Mouse (Mus musculus): Measurements from ENCODE around the gene Zc3hav1l. TPM values are rescaled to one million over a fixed set of nuclear protein-coding genes. Genes with fewer than 3 reads are reported as not detected.

The Zc3hav1l gene
- polyA plus RNA-seq, 1 experiment from 2014 or later, result 17.6 TPM

DNA sequence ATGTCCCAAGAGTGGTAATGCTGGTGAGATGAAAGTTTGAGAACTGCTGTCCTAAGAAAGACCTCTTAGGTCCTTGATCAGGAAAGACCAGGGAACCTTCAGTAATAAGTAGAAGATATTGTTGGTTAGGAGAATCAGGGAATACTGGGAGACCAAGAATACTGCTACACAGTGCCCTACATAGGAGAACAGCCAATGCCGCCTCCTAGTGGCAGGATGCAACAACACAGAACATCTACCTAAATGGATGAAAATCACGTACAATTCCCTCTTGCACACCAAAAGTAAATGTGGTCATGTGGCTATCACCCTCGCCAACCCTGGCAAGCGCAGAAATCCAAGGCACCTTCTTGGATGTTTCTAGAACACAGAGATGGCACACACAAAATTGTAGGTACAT lies 27.5 kb upstream of the Zc3hav1l start:
- no peaks in the 10 kb centered on the region for H3K4me1 ChIP-seq
- no peak overlapping the region for H3K4me3 ChIP-seq
- no peaks in the 10 kb centered on the region for H3K9me3 ChIP-seq
- WGBS, result 22% methylated on average over 4 of the region's 4 CpGs
- H3K27me3 ChIP-seq, result no peaks in the 10 kb centered on the region
- H3K9ac ChIP-seq, result no peak overlapping the region
- no peak for ATAC-seq (ENCODE audit: insufficient number of reproducible peaks, insufficient read depth, low FRiP score, low TSS enrichment)
- no peaks in the 10 kb centered on the region for H3K36me3 ChIP-seq
- H3K4me2 ChIP-seq (replicated peaks), result no peak overlapping the region
- H3K27ac ChIP-seq, result no peak overlapping the region

DNA sequence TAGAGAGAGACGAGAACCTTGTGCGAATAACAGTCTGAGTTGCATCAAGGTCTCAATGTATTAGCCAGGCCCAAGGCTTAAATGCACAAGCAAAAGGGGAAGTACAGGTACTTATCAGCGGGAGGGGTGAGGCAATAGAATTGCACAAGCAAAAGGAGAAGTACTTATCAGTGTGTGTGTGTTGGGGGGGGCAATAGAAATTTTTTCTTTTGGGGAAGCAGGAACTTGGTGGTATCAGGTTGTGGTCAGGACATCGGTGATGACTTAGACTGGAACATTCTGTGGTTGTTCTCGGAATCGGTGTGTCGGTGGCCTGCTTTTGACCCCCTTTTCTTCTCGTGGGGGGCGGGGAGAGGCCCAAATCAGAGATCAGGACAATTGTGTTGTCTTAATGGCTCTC lies 21.6 kb upstream of the Zc3hav1l start:
- no peaks in the 10 kb centered on the region for H3K36me3 ChIP-seq
- no peaks in the 10 kb centered on the region for H3K9me3 ChIP-seq
- H3K4me3 ChIP-seq, result no peak overlapping the region
- H3K4me1 ChIP-seq, result no peaks in the 10 kb centered on the region
- ATAC-seq (ENCODE audit: insufficient number of reproducible peaks, insufficient read depth, low FRiP score, low TSS enrichment), result no peak
- no peak overlapping the region for H3K9ac ChIP-seq
- H3K4me2 ChIP-seq (replicated peaks), result no peak overlapping the region
- H3K27me3 ChIP-seq, result no peaks in the 10 kb centered on the region
- no peak overlapping the region for H3K27ac ChIP-seq
- WGBS, result 92% methylated on average over 9 of the region's 9 CpGs

DNA sequence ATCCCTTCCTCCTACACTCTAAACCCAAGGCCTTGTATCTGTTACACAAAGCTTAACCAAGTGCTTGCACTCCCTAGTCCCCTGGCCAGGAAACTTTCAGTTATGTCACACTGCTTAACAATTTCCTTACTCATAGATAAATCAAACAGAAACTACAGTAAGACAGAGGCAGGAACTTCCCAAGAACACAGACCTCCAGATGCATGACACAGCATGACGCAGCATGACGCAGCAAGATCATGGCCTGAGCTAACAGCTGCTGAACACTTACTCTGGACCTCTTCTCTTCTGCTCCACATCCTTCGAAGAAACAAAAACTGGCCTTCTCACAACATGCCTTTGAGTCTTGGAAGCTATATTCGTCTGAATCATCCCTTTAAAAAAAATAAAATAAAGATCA lies 17.0 kb upstream of the Zc3hav1l start:
- no peak for ATAC-seq (ENCODE audit: insufficient number of reproducible peaks, insufficient read depth, low FRiP score, low TSS enrichment)
- Histone ChIP-seq H3K4me3 (no peak overlapping the region), H3K9me3 (no peaks in the 10 kb centered on the region), H3K9ac (no peak overlapping the region), H3K4me1 (no peaks in the 10 kb centered on the region), H3K36me3 (no peaks in the 10 kb centered on the region), H3K4me2 (replicated peaks) (no peak overlapping the region), H3K27ac (no peak overlapping the region), H3K27me3 (no peaks in the 10 kb centered on the region)
- WGBS, result 90% methylated on average over 4 of the region's 4 CpGs

DNA sequence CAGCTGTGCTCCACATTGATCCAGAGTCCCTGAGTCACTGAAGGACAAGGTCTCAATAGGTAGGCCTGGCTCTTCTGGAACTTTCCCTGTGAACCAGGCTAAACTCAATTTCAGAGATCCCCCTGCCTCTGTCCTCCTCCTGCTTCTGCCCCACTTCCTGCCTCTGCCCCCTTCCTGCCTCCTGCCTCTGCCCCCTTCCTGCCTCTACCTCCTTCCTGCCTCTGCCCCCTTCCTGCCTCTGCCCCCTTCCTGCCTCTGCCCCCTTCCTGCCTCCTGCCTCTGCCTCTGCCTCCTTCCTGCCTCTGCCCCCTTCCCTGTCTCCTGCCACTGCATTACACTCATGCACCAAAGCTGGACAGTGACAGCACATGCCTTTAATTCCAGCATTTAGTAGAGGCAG lies 10.7 kb upstream of the Zc3hav1l start:
- Histone ChIP-seq H3K4me3 (no peak overlapping the region), H3K9me3 (no peaks in the 10 kb centered on the region), H3K27me3 (no peaks in the 10 kb centered on the region), H3K4me1 (no peaks in the 10 kb centered on the region), H3K27ac (no peak overlapping the region), H3K9ac (no peak overlapping the region), H3K36me3 (no peaks in the 10 kb centered on the region), H3K4me2 (replicated peaks) (no peak overlapping the region)
- no peak for ATAC-seq (ENCODE audit: insufficient number of reproducible peaks, insufficient read depth, low FRiP score, low TSS enrichment)

DNA sequence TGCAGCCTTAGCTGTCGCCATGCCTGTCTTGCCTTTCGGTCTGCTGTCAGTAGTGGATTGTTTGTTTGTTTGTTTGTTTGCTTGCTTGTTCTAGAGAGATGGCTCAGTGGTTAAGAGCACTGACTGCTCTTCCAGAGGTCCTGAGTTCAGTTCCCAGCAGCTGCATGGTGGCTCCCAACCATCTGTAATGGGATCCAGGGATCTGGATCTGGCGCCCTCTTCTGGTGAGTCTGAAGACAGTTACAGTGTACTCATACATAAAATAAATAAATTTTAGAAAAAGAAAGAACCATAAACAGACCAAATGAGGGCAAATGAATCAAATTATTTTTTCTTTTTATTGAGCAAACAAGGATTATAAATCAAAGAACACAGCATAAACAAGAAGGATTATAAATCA lies 5.9 kb upstream of the Zc3hav1l start:
- Histone ChIP-seq H3K27ac (no peak overlapping the region), H3K4me1 (no peaks in the 10 kb centered on the region), H3K4me3 (no peak overlapping the region), H3K27me3 (no peaks in the 10 kb centered on the region), H3K4me2 (replicated peaks) (no peak overlapping the region), H3K9ac (no peak overlapping the region), H3K9me3 (0 out of 2 replicates have a peak, but pooled peaks cover 3% of the 10 kb centered on the region), H3K36me3 (no peaks in the 10 kb centered on the region)
- 74% methylated on average over 3 of the region's 3 CpGs for WGBS
- no peak for ATAC-seq (ENCODE audit: insufficient number of reproducible peaks, insufficient read depth, low FRiP score, low TSS enrichment)

DNA sequence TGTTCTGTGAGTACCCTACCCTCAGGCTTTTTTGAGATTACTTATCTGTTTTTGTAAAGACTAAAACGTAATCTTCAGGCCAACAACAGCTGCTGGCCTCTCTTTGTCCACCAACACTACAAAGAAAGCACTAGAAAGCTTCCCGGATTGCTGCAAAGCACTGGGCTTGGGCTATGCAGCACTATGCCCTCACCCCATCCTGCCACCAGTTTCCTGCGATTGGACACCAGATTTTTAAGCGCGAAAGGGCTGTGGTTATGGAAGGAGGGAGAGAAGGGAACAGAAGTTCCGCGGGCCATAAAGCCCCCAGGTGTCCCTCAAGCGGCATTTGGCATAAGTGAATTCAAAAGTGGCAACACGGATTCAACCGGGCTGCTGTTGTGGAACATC lies 818 bp downstream of the Zc3hav1l start:
- peaks cover 4% of the 10 kb centered on the region; the same call in 1 of the 2 replicates for H3K4me1 ChIP-seq
- peak overlapping the region; percentile 94 for H3K9ac ChIP-seq
- peak overlapping the region; percentile 99 for H3K27ac ChIP-seq
- no peaks in the 10 kb centered on the region for H3K9me3 ChIP-seq
- under 1% methylated on average over 10 of the region's 10 CpGs for WGBS
- H3K4me3 ChIP-seq, result peak overlapping the region; percentile 74
- no peaks in the 10 kb centered on the region for H3K27me3 ChIP-seq
- ATAC-seq (ENCODE audit: insufficient number of reproducible peaks, insufficient read depth, low FRiP score, low TSS enrichment), result no peak
- peak overlapping the region; percentile 58 for H3K4me2 ChIP-seq (replicated peaks)
- H3K36me3 ChIP-seq, result peaks cover 35% of the 10 kb centered on the region

DNA sequence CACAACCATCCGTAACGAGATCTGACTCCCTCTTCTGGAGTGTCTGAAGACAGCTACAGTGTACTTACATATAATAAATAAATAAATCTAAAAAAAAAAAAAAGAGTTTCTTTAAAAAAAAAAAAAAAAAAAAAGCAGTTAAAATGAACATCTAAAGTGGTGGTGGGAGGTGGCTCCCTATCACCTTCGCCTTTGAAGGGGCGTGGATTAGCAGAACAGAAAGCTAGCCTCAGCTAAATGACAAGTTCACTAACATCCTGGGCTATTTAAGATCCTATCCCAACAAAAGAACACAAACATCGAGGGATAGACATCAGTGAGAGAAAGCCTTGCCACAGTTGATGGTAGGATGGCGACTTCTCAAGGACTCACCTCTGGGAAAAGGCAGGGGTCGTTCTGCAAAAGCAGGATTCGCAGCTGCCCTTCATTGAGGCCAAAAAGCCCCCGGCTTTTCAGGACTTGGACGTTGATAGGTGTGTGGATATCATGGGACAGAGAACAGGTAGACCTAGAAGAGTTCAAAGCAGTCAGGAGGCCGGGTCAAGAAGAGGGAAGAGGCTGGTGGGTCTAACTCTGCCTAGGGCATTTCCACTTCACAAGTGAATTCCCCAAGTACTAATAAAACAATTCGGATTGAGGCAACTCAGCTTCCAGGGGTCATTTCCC lies 1.3 kb downstream of the Zc3hav1l start:
- Histone ChIP-seq H3K4me2 (replicated peaks) (peak overlapping the region; percentile 58), H3K27me3 (no peaks in the 10 kb centered on the region), H3K9me3 (no peaks in the 10 kb centered on the region), H3K9ac (peak overlapping the region; percentile 94), H3K4me1 (peaks cover 4% of the 10 kb centered on the region; the same call in 1 of the 2 replicates), H3K4me3 (peak overlapping the region; percentile 74), H3K36me3 (peaks cover 40% of the 10 kb centered on the region), H3K27ac (peak overlapping the region; percentile 99)
- WGBS, result 35% methylated on average over 12 of the region's 12 CpGs
- no peak for ATAC-seq (ENCODE audit: insufficient number of reproducible peaks, insufficient read depth, low FRiP score, low TSS enrichment)

DNA sequence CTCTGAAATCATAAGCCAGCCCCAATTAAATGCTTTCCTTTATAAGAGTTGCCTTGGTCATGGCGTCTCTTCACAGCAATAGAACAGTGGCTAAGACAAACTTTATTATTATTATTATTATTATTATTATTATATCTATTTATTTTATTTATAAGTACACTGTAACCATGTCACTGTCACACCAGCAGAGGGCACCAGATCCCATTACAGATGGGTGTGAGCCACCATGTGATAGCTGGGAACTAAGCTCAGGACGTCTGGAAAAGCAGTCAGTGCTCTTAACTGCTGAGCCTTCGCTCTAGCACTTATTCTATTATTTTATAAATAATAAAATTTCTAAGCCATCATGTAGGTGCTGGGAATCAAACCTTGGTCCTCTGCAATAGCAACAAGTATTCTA lies 5.4 kb downstream of the Zc3hav1l start:
- Histone ChIP-seq H3K27me3 (no peaks in the 10 kb centered on the region), H3K36me3 (peaks cover 61% of the 10 kb centered on the region), H3K4me3 (no peak overlapping the region), H3K4me1 (0 out of 2 replicates have a peak, but pooled peaks cover 4% of the 10 kb centered on the region), H3K4me2 (replicated peaks) (no peak overlapping the region), H3K9ac (no peak overlapping the region), H3K27ac (no peak overlapping the region), H3K9me3 (no peaks in the 10 kb centered on the region)
- ATAC-seq (ENCODE audit: insufficient number of reproducible peaks, insufficient read depth, low FRiP score, low TSS enrichment), result no peak
- 63% methylated on average over 3 of the region's 3 CpGs for WGBS

DNA sequence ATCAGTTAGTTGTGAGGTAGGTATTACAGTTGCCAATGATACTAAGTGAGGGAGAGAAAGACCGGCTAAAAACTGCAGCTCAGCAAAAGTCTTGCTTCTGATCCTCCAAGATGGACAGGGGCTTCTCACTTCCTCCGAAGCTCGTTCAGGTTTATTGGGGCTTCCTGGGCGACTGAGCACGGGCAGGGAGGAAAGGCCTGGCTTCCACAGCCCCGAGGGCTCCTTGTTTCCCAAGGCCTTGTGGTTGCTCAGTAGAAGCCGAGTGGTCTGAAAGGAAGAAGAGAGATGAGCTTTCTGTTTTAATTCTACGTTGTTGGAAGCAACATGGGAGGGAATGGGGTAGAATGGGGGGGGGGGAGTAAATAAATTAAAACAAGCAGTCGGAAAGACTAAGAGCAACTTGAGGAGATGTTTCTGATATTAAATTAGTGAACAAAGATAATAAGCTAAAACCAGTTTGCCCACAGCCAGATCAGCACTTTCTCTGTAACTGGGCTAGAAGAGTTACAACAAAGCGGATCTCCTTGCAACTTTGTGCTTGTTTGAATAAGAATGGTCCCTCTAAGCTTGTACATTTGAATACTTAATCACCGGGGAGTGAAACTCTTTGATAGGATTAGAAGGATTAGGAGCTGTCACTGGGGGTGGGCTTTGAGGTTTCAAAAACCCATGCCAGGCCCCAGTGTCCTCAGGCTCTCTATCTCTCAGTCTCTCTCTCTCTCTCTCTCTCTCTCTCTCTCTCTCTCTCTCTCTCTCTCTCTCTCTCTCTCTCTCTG lies 6.0 kb downstream of the Zc3hav1l start:
- WGBS, result 47% methylated on average over 11 of the region's 11 CpGs
- peaks cover 67% of the 10 kb centered on the region for H3K36me3 ChIP-seq
- no peak overlapping the region for H3K4me3 ChIP-seq
- H3K27ac ChIP-seq, result no peak overlapping the region
- no peak overlapping the region for H3K4me2 ChIP-seq (replicated peaks)
- 0 out of 2 replicates have a peak, but pooled peaks cover 4% of the 10 kb centered on the region for H3K4me1 ChIP-seq
- no peaks in the 10 kb centered on the region for H3K27me3 ChIP-seq
- no peaks in the 10 kb centered on the region for H3K9me3 ChIP-seq
- H3K9ac ChIP-seq, result no peak overlapping the region
- ATAC-seq (ENCODE audit: insufficient number of reproducible peaks, insufficient read depth, low FRiP score, low TSS enrichment), result no peak

DNA sequence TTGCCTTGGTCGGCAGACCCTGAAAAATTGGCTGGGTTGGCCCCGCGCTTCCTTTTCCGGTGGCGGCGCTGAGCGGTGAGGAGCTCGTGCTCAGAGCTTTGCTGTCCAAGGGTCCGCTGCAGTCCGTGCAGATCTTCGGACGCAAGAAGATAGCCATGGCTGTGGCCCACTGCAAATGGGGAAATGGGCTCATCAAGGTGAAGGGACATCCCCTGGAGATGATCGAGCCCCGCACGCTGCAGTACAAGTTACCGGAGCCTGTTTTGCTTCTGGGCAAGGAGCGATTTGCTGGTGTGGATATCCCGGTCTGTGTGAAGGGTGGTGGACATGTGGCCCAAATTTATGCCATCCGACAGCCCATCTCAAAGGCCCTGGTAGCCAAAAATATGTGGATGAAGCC lies 14.6 kb downstream of the Zc3hav1l start:
- no peak overlapping the region for H3K4me3 ChIP-seq
- no peak overlapping the region for H3K4me2 ChIP-seq (replicated peaks)
- no peaks in the 10 kb centered on the region for H3K4me1 ChIP-seq
- no peak overlapping the region for H3K27ac ChIP-seq
- peaks cover 53% of the 10 kb centered on the region for H3K36me3 ChIP-seq
- no peak overlapping the region for H3K9ac ChIP-seq
- ATAC-seq (ENCODE audit: insufficient number of reproducible peaks, insufficient read depth, low FRiP score, low TSS enrichment), result no peak
- WGBS, result 97% methylated on average over 19 of the region's 19 CpGs
- no peaks in the 10 kb centered on the region for H3K27me3 ChIP-seq
- peaks cover 16% of the 10 kb centered on the region; the same call in 1 of the 2 replicates for H3K9me3 ChIP-seq

DNA sequence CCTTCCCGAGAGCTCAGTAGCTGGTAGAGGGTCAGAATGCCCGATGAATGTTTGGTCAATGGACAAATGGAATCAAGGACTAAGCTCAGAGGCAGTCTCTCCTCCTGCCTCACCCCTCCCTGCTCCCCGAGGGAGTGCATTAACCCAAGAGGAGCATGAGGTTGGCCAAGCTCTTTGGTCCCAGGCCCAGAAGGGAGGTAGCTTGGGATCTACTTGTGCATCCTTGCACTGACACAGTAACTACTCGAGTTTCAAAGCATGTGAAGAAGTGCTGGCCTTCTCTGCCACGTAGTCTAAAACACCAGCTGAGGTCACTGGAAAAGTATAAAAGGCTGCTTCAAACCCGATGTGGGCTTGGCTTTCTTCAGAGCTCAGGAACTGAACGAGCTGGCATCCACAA lies 34.6 kb downstream of the Zc3hav1l start:
- Histone ChIP-seq H3K36me3 (no peaks in the 10 kb centered on the region), H3K9ac (no peak overlapping the region), H3K4me2 (replicated peaks) (no peak overlapping the region), H3K27ac (no peak overlapping the region), H3K27me3 (no peaks in the 10 kb centered on the region), H3K4me1 (no peaks in the 10 kb centered on the region), H3K4me3 (no peak overlapping the region), H3K9me3 (0 out of 2 replicates have a peak, but pooled peaks cover 2% of the 10 kb centered on the region)
- no peak for ATAC-seq (ENCODE audit: insufficient number of reproducible peaks, insufficient read depth, low FRiP score, low TSS enrichment)
- 78% methylated on average over 7 of the region's 7 CpGs for WGBS
